Mouse (Mus musculus) gastrocnemius, adult 8-10 months (tissue): ENCODE measurements around the gene Tchhl1. TPM values are rescaled to one million over a fixed set of nuclear protein-coding genes. Genes with fewer than 3 reads are reported as not detected.

Experiments used
- DNase-seq, 2 experiments: peaks; one replicate each; pipeline ENCODE4 v3.0.0; 2022; ENCODE audit warnings: low spot score in 2 of 2
- microRNA-seq: library from miRNA; unstranded; fragments of <30 nt; microRNA quantifications from one replicate; pipeline ENCODE4 v1.2.0, GENCODE M21; 2022
- total RNA-seq, 4 experiments: library from RNA; stranded (reverse); gene quantifications; 2 replicates each; pipeline ENCODE4 v1.2.4; 2022

Gene Tchhl1
- total RNA-seq, 4 experiments from 2014 or later: not detected

- no peak for DNase-seq
Measured at GRCm38 (mm10) chr3:93504536-93505189, 36.1 kb downstream of the Tchhl1 start.

- no peak for DNase-seq
Measured at GRCm38 (mm10) chr3:93505960-93506863, 37.7 kb downstream of the Tchhl1 start.

GRCm38 (mm10) chr3:93506881-93507325, 38.3 kb downstream of the Tchhl1 start:
- DNase-seq: no peak

- no peak for DNase-seq
Measured at GRCm38 (mm10) chr3:93509301-93509700, 40.7 kb downstream of the Tchhl1 start.

- DNase-seq: no peak
Measured at GRCm38 (mm10) chr3:93511036-93511435, 42.5 kb downstream of the Tchhl1 start.

GRCm38 (mm10) chr3:93511801-93512200, 43.2 kb downstream of the Tchhl1 start:
- no peak for DNase-seq

GRCm38 (mm10) chr3:93512386-93513101, 44.0 kb downstream of the Tchhl1 start:
- no peak for DNase-seq

GRCm38 (mm10) chr3:93514628-93515027, 46.1 kb downstream of the Tchhl1 start:
- no peak for DNase-seq

- DNase-seq: no peak
Measured at GRCm38 (mm10) chr3:93517343-93517742, 48.8 kb downstream of the Tchhl1 start.

GRCm38 (mm10) chr3:93519856-93520329, 51.3 kb downstream of the Tchhl1 start:
- no peak for DNase-seq

- DNase-seq: peak; percentile 30 to 41
Measured at GRCm38 (mm10) chr3:93520330-93521193, 52.0 kb downstream of the Tchhl1 start, which contains the start of gene S100a11. TSS of gene S100a11 (plus strand) at chr3:93520488.

Small RNAs within 50 kb of the gene (microRNA-seq; reads per million reads assigned to microRNA genes)
- gene Gm22752: not detected

Other genes starting within 250 kb of the Tchhl1 start
- gene Flg, start 195.2 kb upstream of the Tchhl1 start, total RNA-seq: not detected
- gene Hrnr, start 149.0 kb upstream of the Tchhl1 start, total RNA-seq: not detected
- gene Rptn, start 75.1 kb upstream of the Tchhl1 start, total RNA-seq: not detected
- gene Tchh, start 26.4 kb upstream of the Tchhl1 start, total RNA-seq: under 1 TPM in 2 of 4 experiments, not detected in 2; 0.05 TPM
- gene S100a11, start 51.7 kb downstream of the Tchhl1 start, total RNA-seq: 10 to 100 TPM; 14.8 to 39.6 (median 19.8) TPM
- 10 to 100 TPM; 16.5 to 34.3 (median 26.9) TPM for gene S100a10, start 86.3 kb downstream of the Tchhl1 start, total RNA-seq
- gene Tdpoz2, start 183.9 kb downstream of the Tchhl1 start, total RNA-seq: not detected
- not detected for gene Tdpoz1, start 207.6 kb downstream of the Tchhl1 start, total RNA-seq
- gene Gm37596, start 224.3 kb downstream of the Tchhl1 start, total RNA-seq: not detected